Mouse (Mus musculus): ENCODE data around the gene Gabarap. TPM values are rescaled to one million over a fixed set of nuclear protein-coding genes. Genes with fewer than 3 reads are reported as not detected.

Gabarap gene
- polyA plus RNA-seq, 1 experiment from 2014 or later = 455 TPM

GRCm38 (mm10) chr11:70026689-70027088, 35.7 kb downstream of the Gabarap start:
- no peaks in the 10 kb centered on the region for H3K9me3 ChIP-seq (replicated peaks)
- H3K4me3 ChIP-seq = peak overlapping the region; percentile 40
- H3K9ac ChIP-seq = no peak overlapping the region
- H3K36me3 ChIP-seq = peaks cover 8% of the 10 kb centered on the region
- peak overlapping the region; percentile 54 for H3K4me2 ChIP-seq
- H3K4me1 ChIP-seq (replicated peaks) = peaks cover 55% of the 10 kb centered on the region
- H3K27ac ChIP-seq = peak overlapping the region; percentile 62
- ATAC-seq (replicated peaks; ENCODE audit: insufficient number of reproducible peaks, insufficient read depth, low FRiP score, low read depth) = peak; percentile 54
- no peaks in the 10 kb centered on the region for H3K27me3 ChIP-seq
- 7% methylated on average over 18 of the region's 19 CpGs for WGBS

GRCm38 (mm10) chr11:70027397-70027796, 36.5 kb downstream of the Gabarap start:
- Histone ChIP-seq H3K4me1 (replicated peaks) (peaks cover 55% of the 10 kb centered on the region), H3K27me3 (no peaks in the 10 kb centered on the region), H3K9ac (peak overlapping the region; percentile 17; the same call in 1 of the 2 replicates), H3K4me3 (peak overlapping the region; percentile 40), H3K4me2 (peak overlapping the region; percentile 54), H3K36me3 (peaks cover 12% of the 10 kb centered on the region), H3K27ac (peak overlapping the region; percentile 62; the same call in 1 of the 2 replicates), H3K9me3 (replicated peaks) (no peaks in the 10 kb centered on the region)
- ATAC-seq (replicated peaks; ENCODE audit: insufficient number of reproducible peaks, insufficient read depth, low FRiP score, low read depth) = no peak
- 35% methylated on average over 9 of the region's 9 CpGs for WGBS

- Histone ChIP-seq H3K9ac (no peak overlapping the region), H3K9me3 (replicated peaks) (no peaks in the 10 kb centered on the region), H3K4me2 (peak overlapping the region; percentile 57), H3K27me3 (no peaks in the 10 kb centered on the region), H3K4me3 (peak overlapping the region; percentile 32), H3K4me1 (replicated peaks) (peaks cover 51% of the 10 kb centered on the region), H3K27ac (peak overlapping the region; percentile 62), H3K36me3 (peaks cover 15% of the 10 kb centered on the region)
- WGBS = 23% methylated on average over 12 of the region's 12 CpGs
- no peak for ATAC-seq (replicated peaks; ENCODE audit: insufficient number of reproducible peaks, insufficient read depth, low FRiP score, low read depth)
These were observed 37.6 kb downstream of the Gabarap start for GRCm38 (mm10) chr11:70028401-70029129.

GRCm38 (mm10) chr11:70029130-70029801, 38.3 kb downstream of the Gabarap start:
- H3K4me3 ChIP-seq = peak overlapping the region; percentile 32
- H3K9ac ChIP-seq = no peak overlapping the region
- no peaks in the 10 kb centered on the region for H3K9me3 ChIP-seq (replicated peaks)
- peak overlapping the region; percentile 62 for H3K27ac ChIP-seq
- ATAC-seq (replicated peaks; ENCODE audit: insufficient number of reproducible peaks, insufficient read depth, low FRiP score, low read depth) = peak; percentile 74
- peaks cover 46% of the 10 kb centered on the region for H3K4me1 ChIP-seq (replicated peaks)
- H3K4me2 ChIP-seq = peak overlapping the region; percentile 57
- 1% methylated on average over 20 of the region's 20 CpGs for WGBS
- no peaks in the 10 kb centered on the region for H3K27me3 ChIP-seq
- peaks cover 15% of the 10 kb centered on the region for H3K36me3 ChIP-seq

GRCm38 (mm10) chr11:70029829-70030550, 39.0 kb downstream of the Gabarap start:
- Histone ChIP-seq H3K27ac (no peak overlapping the region), H3K27me3 (no peaks in the 10 kb centered on the region), H3K4me1 (replicated peaks) (peaks cover 45% of the 10 kb centered on the region), H3K4me3 (peak overlapping the region; percentile 32; the same call in 1 of the 2 replicates), H3K9ac (no peak overlapping the region), H3K36me3 (peaks cover 15% of the 10 kb centered on the region), H3K9me3 (replicated peaks) (no peaks in the 10 kb centered on the region), H3K4me2 (peak overlapping the region; percentile 57)
- no peak for ATAC-seq (replicated peaks; ENCODE audit: insufficient number of reproducible peaks, insufficient read depth, low FRiP score, low read depth)
- 53% methylated on average over 11 of the region's 11 CpGs for WGBS

GRCm38 (mm10) chr11:70030651-70031320, 39.8 kb downstream of the Gabarap start:
- Histone ChIP-seq H3K4me1 (replicated peaks) (peaks cover 42% of the 10 kb centered on the region), H3K9me3 (replicated peaks) (no peaks in the 10 kb centered on the region), H3K9ac (no peak overlapping the region), H3K4me3 (no peak overlapping the region), H3K4me2 (no peak overlapping the region), H3K36me3 (peaks cover 15% of the 10 kb centered on the region), H3K27ac (no peak overlapping the region), H3K27me3 (no peaks in the 10 kb centered on the region)
- ATAC-seq (replicated peaks; ENCODE audit: insufficient number of reproducible peaks, insufficient read depth, low FRiP score, low read depth) = no peak
- 95% methylated on average over 28 of the region's 28 CpGs for WGBS

- H3K27ac ChIP-seq = no peak overlapping the region
- no peak overlapping the region for H3K4me3 ChIP-seq
- H3K9ac ChIP-seq = no peak overlapping the region
- H3K4me2 ChIP-seq = no peak overlapping the region
- WGBS = 96% methylated on average over 11 of the region's 11 CpGs
- H3K9me3 ChIP-seq (replicated peaks) = no peaks in the 10 kb centered on the region
- no peak for ATAC-seq (replicated peaks; ENCODE audit: insufficient number of reproducible peaks, insufficient read depth, low FRiP score, low read depth)
- H3K36me3 ChIP-seq = peaks cover 15% of the 10 kb centered on the region
- H3K4me1 ChIP-seq (replicated peaks) = peaks cover 37% of the 10 kb centered on the region
- no peaks in the 10 kb centered on the region for H3K27me3 ChIP-seq
These were observed 40.4 kb downstream of the Gabarap start for GRCm38 (mm10) chr11:70031321-70031670.

GRCm38 (mm10) chr11:70038174-70038573, 47.2 kb downstream of the Gabarap start:
- Histone ChIP-seq H3K27me3 (no peaks in the 10 kb centered on the region), H3K4me2 (no peak overlapping the region), H3K9me3 (replicated peaks) (no peaks in the 10 kb centered on the region), H3K27ac (no peak overlapping the region), H3K36me3 (peaks cover 2% of the 10 kb centered on the region), H3K9ac (no peak overlapping the region), H3K4me3 (no peak overlapping the region), H3K4me1 (replicated peaks) (no peaks in the 10 kb centered on the region)
- no peak for ATAC-seq (replicated peaks; ENCODE audit: insufficient number of reproducible peaks, insufficient read depth, low FRiP score, low read depth)
- WGBS = 73% methylated on average over 7 of the region's 7 CpGs

GRCm38 (mm10) chr11:70039631-70040030, 48.7 kb downstream of the Gabarap start:
- H3K27ac ChIP-seq = no peak overlapping the region
- no peak for ATAC-seq (replicated peaks; ENCODE audit: insufficient number of reproducible peaks, insufficient read depth, low FRiP score, low read depth)
- no peaks in the 10 kb centered on the region for H3K9me3 ChIP-seq (replicated peaks)
- H3K4me1 ChIP-seq (replicated peaks) = no peaks in the 10 kb centered on the region
- H3K27me3 ChIP-seq = no peaks in the 10 kb centered on the region
- H3K36me3 ChIP-seq = no peaks in the 10 kb centered on the region; the same call in 1 of the 2 replicates
- no peak overlapping the region for H3K4me2 ChIP-seq
- H3K4me3 ChIP-seq = no peak overlapping the region
- 87% methylated on average over 10 of the region's 10 CpGs for WGBS
- no peak overlapping the region for H3K9ac ChIP-seq

GRCm38 (mm10) chr11:70040184-70040583, 49.2 kb downstream of the Gabarap start:
- H3K27me3 ChIP-seq = no peaks in the 10 kb centered on the region
- H3K4me1 ChIP-seq (replicated peaks) = no peaks in the 10 kb centered on the region
- H3K9me3 ChIP-seq (replicated peaks) = no peaks in the 10 kb centered on the region
- H3K36me3 ChIP-seq = no peaks in the 10 kb centered on the region; the same call in 1 of the 2 replicates
- no peak overlapping the region for H3K4me3 ChIP-seq
- H3K4me2 ChIP-seq = no peak overlapping the region
- no peak for ATAC-seq (replicated peaks; ENCODE audit: insufficient number of reproducible peaks, insufficient read depth, low FRiP score, low read depth)
- H3K27ac ChIP-seq = no peak overlapping the region
- 78% methylated on average over 7 of the region's 7 CpGs for WGBS
- H3K9ac ChIP-seq = no peak overlapping the region

Measured in heart, embryonic 15.5 days (tissue).